Mouse (Mus musculus): ENCODE measurements at regions not wholly inside any gene's neighbourhood (a gene's known extent, or its start where the extent isn't known, plus 50 kb on each side); places are given as distances from the start of the nearest gene placed in this dataset.

DNA sequence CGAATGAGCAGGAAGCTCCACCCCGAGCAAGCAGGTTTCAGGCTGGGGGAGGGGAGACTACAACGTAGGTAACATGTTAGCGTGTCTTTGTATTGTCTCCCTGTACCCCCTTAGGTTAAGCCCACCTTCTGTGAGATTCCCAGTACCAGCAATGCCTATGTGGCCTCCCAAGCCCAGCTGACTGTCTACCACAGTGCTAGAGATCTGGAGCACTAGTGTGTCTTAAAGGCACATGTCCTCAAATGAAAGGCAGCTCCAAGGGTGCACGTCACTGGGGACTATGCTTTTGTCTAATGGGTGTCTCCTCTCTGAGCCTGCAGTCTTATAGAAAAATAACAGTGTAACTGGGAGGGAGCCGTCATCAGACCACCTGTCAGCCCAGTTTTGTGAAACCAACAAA, 65.9 kb upstream of the Ttc29 start:
- TF ChIP-seq CTCF (IDR thresholded peaks at IDR 0.05; ENCODE audit: insufficient read depth, low read length), result no peak
- no peak for TF ChIP-seq POLR2A (IDR thresholded peaks at IDR 0.05; ENCODE audit: borderline replicate concordance, extremely low read depth, low read depth, low read length)
- no peak for DNase-seq
- WGBS, result 81% methylated on average over 6 of the region's 6 CpGs
- Histone ChIP-seq H3K4me1 (ENCODE audit: control insufficient read depth, insufficient read depth, low read length) (no peaks in the 10 kb centered on the region), H3K4me3 (replicated peaks; ENCODE audit: extremely low read depth, low read depth, low read length) (no peak overlapping the region)

DNA sequence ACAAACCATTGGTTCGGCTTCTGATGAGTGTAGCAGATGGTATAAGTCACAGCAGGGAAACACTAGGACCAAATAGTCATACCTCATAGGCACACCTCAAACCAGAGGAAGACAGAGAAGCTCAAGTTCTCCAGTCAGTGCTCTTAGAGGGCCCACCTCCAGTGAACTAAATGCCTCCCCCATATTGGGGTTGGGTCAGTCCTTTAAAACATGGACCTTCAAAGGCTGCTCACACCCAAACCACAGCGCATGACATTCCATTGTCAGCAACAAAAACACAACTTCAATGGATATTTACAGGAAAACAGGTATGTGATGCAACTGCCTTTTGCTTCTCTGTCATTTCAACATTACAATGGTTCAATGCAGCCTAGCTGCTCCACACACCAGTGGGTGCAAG, 65.1 kb upstream of the Ttc29 start:
- no peaks in the 10 kb centered on the region for H3K4me1 ChIP-seq (ENCODE audit: control insufficient read depth, insufficient read depth, low read length)
- no peak for TF ChIP-seq CTCF (IDR thresholded peaks at IDR 0.05; ENCODE audit: insufficient read depth, low read length)
- TF ChIP-seq POLR2A (IDR thresholded peaks at IDR 0.05; ENCODE audit: borderline replicate concordance, extremely low read depth, low read depth, low read length), result no peak
- no peak for DNase-seq
- H3K4me3 ChIP-seq (replicated peaks; ENCODE audit: extremely low read depth, low read depth, low read length), result no peak overlapping the region
- 87% methylated on average over 2 of the region's 2 CpGs for WGBS

DNA sequence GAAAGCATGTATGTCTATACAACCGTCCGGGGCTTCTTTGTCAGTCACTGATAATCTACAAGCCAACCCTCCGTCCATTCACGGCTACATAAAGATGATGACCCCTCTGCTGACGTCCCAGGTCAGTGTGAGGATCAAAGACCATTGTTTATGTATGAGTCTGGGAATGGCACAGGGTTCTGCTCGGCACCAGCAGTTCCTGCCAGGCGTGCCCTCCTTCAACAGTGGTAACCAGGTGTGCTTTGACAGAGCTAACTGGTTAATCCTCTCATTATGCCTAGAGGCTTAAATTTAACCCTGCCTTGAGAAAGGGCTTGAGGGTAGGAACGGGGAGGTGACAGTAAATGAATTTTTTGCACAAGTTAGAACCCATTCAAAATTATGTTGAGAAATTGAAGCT, 58.2 kb upstream of the Ttc29 start:
- no peak overlapping the region for H3K4me3 ChIP-seq (replicated peaks; ENCODE audit: extremely low read depth, low read depth, low read length)
- 40% methylated on average over 8 of the region's 8 CpGs for WGBS
- H3K4me1 ChIP-seq (ENCODE audit: control insufficient read depth, insufficient read depth, low read length), result no peaks in the 10 kb centered on the region
- TF ChIP-seq CTCF (IDR thresholded peaks at IDR 0.05; ENCODE audit: insufficient read depth, low read length), result no peak
- TF ChIP-seq POLR2A (IDR thresholded peaks at IDR 0.05; ENCODE audit: borderline replicate concordance, extremely low read depth, low read depth, low read length), result no peak
- no peak for DNase-seq

DNA sequence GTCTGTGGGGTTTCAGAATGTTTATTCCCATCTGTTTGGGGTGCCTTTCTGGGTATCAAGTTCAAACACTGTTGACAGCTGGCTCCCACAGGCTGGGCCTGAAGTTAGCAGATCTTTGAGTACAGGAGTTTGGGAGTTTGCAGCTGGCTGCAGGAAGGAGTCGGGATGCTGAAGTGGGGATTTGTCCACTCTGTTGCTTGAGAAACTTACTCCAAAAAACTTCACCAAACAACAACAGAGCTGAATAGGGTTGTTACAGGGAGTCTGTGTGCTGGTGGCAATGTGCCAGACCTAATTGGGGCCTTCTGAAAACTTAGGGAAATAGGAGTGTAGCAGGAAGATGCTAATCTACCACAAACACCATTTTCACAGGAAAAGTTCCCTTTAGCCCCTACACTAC, 51.1 kb upstream of the Ttc29 start:
- no peaks in the 10 kb centered on the region for H3K4me1 ChIP-seq (ENCODE audit: control insufficient read depth, insufficient read depth, low read length)
- no peak for DNase-seq
- WGBS, result 36% methylated on average over 1 of the region's 1 CpGs
- no peak for TF ChIP-seq POLR2A (IDR thresholded peaks at IDR 0.05; ENCODE audit: borderline replicate concordance, extremely low read depth, low read depth, low read length)
- H3K4me3 ChIP-seq (replicated peaks; ENCODE audit: extremely low read depth, low read depth, low read length), result no peak overlapping the region

DNA sequence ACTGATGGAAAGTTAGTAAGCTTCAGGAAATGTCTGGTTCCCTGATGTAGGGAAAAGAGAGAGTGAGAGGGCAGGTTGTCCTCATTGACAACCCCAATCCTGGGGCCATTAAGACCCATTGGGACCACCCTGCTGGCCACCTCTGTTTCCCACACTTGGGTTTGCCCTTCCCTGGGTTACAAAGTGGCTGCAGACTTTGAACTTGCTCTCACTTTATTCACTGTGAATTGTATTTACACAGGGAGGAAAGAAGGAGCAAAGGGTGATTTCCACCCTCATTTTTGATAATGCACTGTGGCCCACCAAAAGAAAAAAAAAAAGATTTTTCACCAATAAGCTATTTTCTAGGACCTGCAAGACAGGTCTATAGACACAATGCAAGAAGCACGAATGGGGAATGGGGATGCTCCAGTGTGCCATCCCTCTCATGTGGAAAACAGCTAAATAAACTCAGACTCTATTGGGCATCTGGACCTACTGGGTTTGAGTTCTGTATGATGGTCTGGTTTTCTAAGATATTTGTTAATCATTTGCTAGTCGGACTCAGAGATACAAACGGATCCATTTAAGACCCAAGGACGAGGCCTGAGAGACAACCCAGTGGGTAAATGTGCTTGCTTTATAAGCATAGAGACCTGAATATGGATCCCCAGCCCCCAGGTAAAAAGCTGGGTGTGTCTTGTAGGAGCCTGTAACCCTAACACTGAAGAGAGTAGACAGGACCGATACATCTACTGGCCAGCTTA, 50.2 kb upstream of the Ttc29 start:
- WGBS, result 96% methylated on average over 5 of the region's 5 CpGs
- no peak for DNase-seq
- H3K4me3 ChIP-seq (replicated peaks; ENCODE audit: extremely low read depth, low read depth, low read length), result no peak overlapping the region
- no peak for TF ChIP-seq CTCF (IDR thresholded peaks at IDR 0.05; ENCODE audit: insufficient read depth, low read length)
- TF ChIP-seq POLR2A (IDR thresholded peaks at IDR 0.05; ENCODE audit: borderline replicate concordance, extremely low read depth, low read depth, low read length), result no peak
- H3K4me1 ChIP-seq (ENCODE audit: control insufficient read depth, insufficient read depth, low read length), result no peaks in the 10 kb centered on the region

All from lung, adult 2 months (tissue).